Mouse (Mus musculus): ENCODE data around the gene Ccdc148. TPM values are rescaled to one million over a fixed set of nuclear protein-coding genes. Genes with fewer than 3 reads are reported as not detected.

Gene Ccdc148
- polyA plus RNA-seq, 1 experiment from 2014 or later = 4.8 TPM

- no peak for DNase-seq (ENCODE audit: low read depth, low spot score)
- ChIA-PET POLR2A (interaction anchor here (1.0 to 1.7 kb wide), 2 partner anchors 276 to 330 kb away, joined by 3 to 7 read pairs; no protein-coding TSS in a partner anchor), CTCF (interaction anchor here (1.2 kb wide), 1 partner anchor 9 kb away, joined by 3 read pairs; no protein-coding TSS in a partner anchor)
- TF ChIP-seq CTCF (IDR thresholded peaks at IDR 0.05) = no peak
- in situ Hi-C loops (cut with MboI; ENCODE audit: low pct_unique_long_range_greater_than_20kb) = no loop called here
- ATAC-seq = no peak
- H3K27me3 ChIP-seq = no peaks in the 10 kb centered on the region
Measured at GRCm38 (mm10) chr2:59162285-59162600, 1.8 kb upstream of the Ccdc148 start.

GRCm38 (mm10) chr2:59161441-59162284, 1.2 kb upstream of the Ccdc148 start:
- DNase-seq (ENCODE audit: low read depth, low spot score) (no peak), ATAC-seq (peak; percentile 68)
- TF ChIP-seq CTCF (IDR thresholded peaks at IDR 0.05) = peak; percentile 82
- H3K27me3 ChIP-seq = no peaks in the 10 kb centered on the region
- CTCF ChIA-PET = interaction anchor here (0.7 to 1.3 kb wide), 4 partner anchors 8 to 315 kb away, joined by 3 read pairs; no protein-coding TSS in a partner anchor
- in situ Hi-C loops (cut with MboI; ENCODE audit: low pct_unique_long_range_greater_than_20kb) = no loop called here
- POLR2A ChIA-PET = interaction anchor here (1.0 to 1.7 kb wide), 2 partner anchors 277 to 329 kb away, joined by 3 to 7 read pairs; no protein-coding TSS in a partner anchor

- ATAC-seq (peak; percentile 42), DNase-seq (ENCODE audit: low read depth, low spot score) (no peak)
- ChIA-PET CTCF (interaction anchor here (0.7 to 1.3 kb wide), 5 partner anchors 9 to 314 kb away, joined by 3 read pairs; no protein-coding TSS in a partner anchor), POLR2A (interaction anchor here (0.6 to 1.7 kb wide), 4 partner anchors 113 to 329 kb away, joined by 3 to 7 read pairs (median 6); no protein-coding TSS in a partner anchor)
- in situ Hi-C loops (cut with MboI; ENCODE audit: low pct_unique_long_range_greater_than_20kb) = no loop called here
- TF ChIP-seq CTCF (IDR thresholded peaks at IDR 0.05) = no peak
- H3K27me3 ChIP-seq = no peaks in the 10 kb centered on the region
Measured at GRCm38 (mm10) chr2:59161021-59161440, 548 bp upstream of the Ccdc148 start.

- CTCF ChIA-PET = interaction anchor here (0.8 to 1.3 kb wide), 4 partner anchors 144 to 314 kb away, joined by 3 read pairs; no protein-coding TSS in a partner anchor
- H3K27me3 ChIP-seq = no peaks in the 10 kb centered on the region
- no peak for TF ChIP-seq CTCF (IDR thresholded peaks at IDR 0.05)
- peak; percentile 9 for ATAC-seq
- no peak for DNase-seq (ENCODE audit: low read depth, low spot score)
- in situ Hi-C loops (cut with MboI; ENCODE audit: low pct_unique_long_range_greater_than_20kb) = no loop called here
- POLR2A ChIA-PET = interaction anchor here (0.6 to 0.7 kb wide), 2 partner anchors 112 to 325 kb away, joined by 4 to 7 read pairs; no protein-coding TSS in a partner anchor
Measured at GRCm38 (mm10) chr2:59159961-59160604, 400 bp downstream of the Ccdc148 start.

- H3K27me3 ChIP-seq = no peaks in the 10 kb centered on the region
- DNase-seq (ENCODE audit: low read depth, low spot score) (no peak), ATAC-seq (no peak)
- in situ Hi-C loops (cut with MboI; ENCODE audit: low pct_unique_long_range_greater_than_20kb) = no loop called here
- no peak for TF ChIP-seq CTCF (IDR thresholded peaks at IDR 0.05)
- ChIA-PET POLR2A (interaction anchor here (0.7 kb wide), 1 partner anchor 46 kb away, joined by 3 read pairs; no protein-coding TSS in a partner anchor), CTCF (no interaction called here)
Measured at GRCm38 (mm10) chr2:59158117-59158516, 2.4 kb downstream of the Ccdc148 start.

- ChIA-PET POLR2A (interaction anchor here (0.6 to 0.7 kb wide), 2 partner anchors 166 to 339 kb away, joined by 3 to 4 read pairs; no protein-coding TSS in a partner anchor), CTCF (no interaction called here)
- no peak for TF ChIP-seq CTCF (IDR thresholded peaks at IDR 0.05)
- H3K27me3 ChIP-seq = no peaks in the 10 kb centered on the region
- ATAC-seq (peak; percentile 82), DNase-seq (ENCODE audit: low read depth, low spot score) (no peak)
- in situ Hi-C loops (cut with MboI; ENCODE audit: low pct_unique_long_range_greater_than_20kb) = no loop called here
Measured at GRCm38 (mm10) chr2:59155428-59155827, 5.1 kb downstream of the Ccdc148 start.

- CTCF ChIA-PET = interaction anchor here (1.0 kb wide), 1 partner anchor 13 kb away, joined by 3 read pairs; no protein-coding TSS in a partner anchor
- POLR2A ChIA-PET = no interaction called here
- no peaks in the 10 kb centered on the region for H3K27me3 ChIP-seq
- in situ Hi-C loops (cut with MboI; ENCODE audit: low pct_unique_long_range_greater_than_20kb) = no loop called here
- TF ChIP-seq CTCF (IDR thresholded peaks at IDR 0.05) = no peak
- ATAC-seq (no peak), DNase-seq (ENCODE audit: low read depth, low spot score) (no peak)
Measured at GRCm38 (mm10) chr2:59131044-59131443, 29.4 kb downstream of the Ccdc148 start.

- CTCF ChIA-PET = interaction anchor here (1.0 kb wide), 1 partner anchor 14 kb away, joined by 3 read pairs; no protein-coding TSS in a partner anchor
- in situ Hi-C loops (cut with MboI; ENCODE audit: low pct_unique_long_range_greater_than_20kb) = no loop called here
- no peak for DNase-seq (ENCODE audit: low read depth, low spot score)
- no peak for ATAC-seq
- no peaks in the 10 kb centered on the region for H3K27me3 ChIP-seq
- POLR2A ChIA-PET = no interaction called here
- no peak for TF ChIP-seq CTCF (IDR thresholded peaks at IDR 0.05)
Measured at GRCm38 (mm10) chr2:59129821-59130220, 30.7 kb downstream of the Ccdc148 start.

GRCm38 (mm10) chr2:59129023-59129422, 31.5 kb downstream of the Ccdc148 start:
- DNase-seq (ENCODE audit: low read depth, low spot score) = no peak
- TF ChIP-seq CTCF (IDR thresholded peaks at IDR 0.05) = no peak
- H3K27me3 ChIP-seq = no peaks in the 10 kb centered on the region
- CTCF ChIA-PET = no interaction called here
- in situ Hi-C loops (cut with MboI; ENCODE audit: low pct_unique_long_range_greater_than_20kb) = no loop called here
- POLR2A ChIA-PET = no interaction called here
- ATAC-seq = no peak

GRCm38 (mm10) chr2:59055615-59056145, 104.8 kb downstream of the Ccdc148 start:
- ATAC-seq (no peak), DNase-seq (ENCODE audit: low read depth, low spot score) (no peak)
- CTCF ChIA-PET = no interaction called here
- in situ Hi-C loops (cut with MboI; ENCODE audit: low pct_unique_long_range_greater_than_20kb) = no loop called here
- no peak for TF ChIP-seq CTCF (IDR thresholded peaks at IDR 0.05)
- POLR2A ChIA-PET = no interaction called here
- H3K27me3 ChIP-seq = no peaks in the 10 kb centered on the region

Data from Patski (cell line).